Mouse (Mus musculus): ENCODE results near the gene Lrrc28.

The Lrrc28 gene

DNA sequence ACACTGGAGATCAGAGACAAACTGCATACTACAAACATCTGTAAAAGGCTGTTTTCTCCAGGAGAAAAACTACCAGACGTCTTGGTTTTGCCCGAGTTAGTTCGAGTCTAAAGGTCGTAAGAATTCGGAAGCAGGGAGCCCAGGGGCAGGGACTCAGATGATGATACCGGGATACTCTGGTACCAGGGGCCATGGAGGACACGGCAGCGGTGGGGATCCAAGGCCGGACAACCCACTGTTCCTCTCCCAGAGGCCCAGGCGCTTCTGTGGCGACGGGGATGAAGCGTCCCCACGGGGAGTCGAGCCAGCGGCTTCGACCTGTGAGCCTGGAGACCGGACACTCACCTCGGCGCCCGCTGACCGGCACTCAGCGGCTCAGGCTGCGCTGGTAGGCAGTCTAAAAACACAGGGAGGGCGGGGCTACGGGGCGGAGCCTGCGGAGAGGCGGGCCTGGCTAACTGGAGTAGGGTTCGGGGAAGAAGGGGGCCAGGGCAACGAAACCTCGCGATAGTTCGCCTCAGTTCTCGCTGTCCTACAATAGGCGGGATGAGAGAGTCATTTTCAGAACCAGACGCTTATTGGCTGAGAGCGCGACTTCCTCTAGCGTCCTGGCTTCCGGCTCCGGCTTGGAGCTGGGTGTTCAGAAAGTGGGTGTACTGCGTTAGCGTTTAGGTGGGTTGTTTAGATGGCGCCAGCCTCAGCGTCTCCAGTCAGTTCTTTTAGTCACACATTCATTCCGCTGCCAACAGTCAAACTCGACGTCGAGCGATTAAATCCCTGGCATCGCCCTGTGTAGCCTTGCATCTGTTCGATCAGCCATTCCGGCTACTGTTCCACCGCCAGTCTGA, at the start of gene Lrrc28:
Gene Lrrc28 (minus strand): TSS at position 436 of the 848 bp plus-strand sequence.
- DNase-seq (ENCODE audit: low spot score), result peak; percentile 94

DNA sequence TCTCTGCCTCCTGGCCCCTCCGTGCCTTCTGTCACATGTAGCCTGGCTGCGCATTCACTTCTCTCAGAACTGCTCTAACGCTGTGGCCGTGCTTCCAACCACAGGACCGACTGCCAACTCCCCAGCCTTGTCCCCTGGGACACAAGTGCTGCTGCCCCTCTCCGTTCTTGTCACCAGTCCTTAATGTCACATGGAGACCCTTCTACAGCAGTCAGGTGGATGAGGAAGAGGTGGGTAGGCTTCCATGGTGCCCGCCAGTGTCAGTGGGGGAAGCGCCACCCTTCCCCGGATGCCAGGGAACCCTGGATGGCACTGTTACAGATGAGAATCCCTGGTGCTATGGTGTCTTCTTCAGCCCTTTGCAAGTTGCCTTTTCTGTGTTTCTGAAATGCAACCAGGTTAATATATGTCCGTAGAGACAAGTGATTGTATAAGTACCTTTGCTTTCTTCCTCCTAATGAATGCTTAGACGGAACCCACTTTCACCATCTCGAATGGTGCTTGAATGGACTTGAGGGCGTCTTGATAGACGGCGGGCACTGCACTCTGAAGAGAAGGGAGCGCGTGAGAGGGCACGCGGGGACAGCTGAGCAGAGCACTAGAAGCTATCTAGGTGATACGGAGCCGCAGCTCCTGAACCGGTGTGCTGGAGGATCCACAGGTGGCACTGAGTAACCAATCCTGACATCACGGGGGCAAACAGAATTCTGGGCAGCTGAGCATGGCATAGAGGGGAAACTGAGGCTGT, 47.9 kb upstream of the Lrrc28 start:
- DNase-seq (ENCODE audit: low spot score), result no peak

GRCm38 (mm10) chr7:67692141-67692540, 47.1 kb upstream of the Lrrc28 start:
- DNase-seq (ENCODE audit: low spot score), result peak; percentile 37

- no peak for DNase-seq (ENCODE audit: low spot score)
These were observed 46.0 kb upstream of the Lrrc28 start for GRCm38 (mm10) chr7:67691036-67691435.

DNA sequence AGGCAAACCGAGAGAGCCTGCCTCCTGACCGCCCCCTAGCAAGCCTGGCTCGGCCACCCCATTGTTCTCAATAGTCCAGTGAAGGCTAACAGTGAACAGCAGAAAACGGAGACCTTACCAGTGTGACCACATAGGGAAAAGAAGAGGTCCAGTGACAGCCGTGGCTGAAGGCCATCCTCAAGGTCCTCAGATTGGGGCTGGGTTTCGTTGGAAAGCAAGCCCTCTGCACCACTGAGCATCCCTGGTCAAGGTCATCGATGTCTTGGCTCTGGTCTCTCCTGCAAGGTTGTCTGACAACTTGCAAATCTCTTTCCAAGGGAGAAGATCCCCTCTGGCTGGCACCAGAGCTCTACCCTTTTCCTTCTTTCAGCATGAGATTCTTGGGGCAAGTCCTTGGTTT, 44.7 kb upstream of the Lrrc28 start:
- DNase-seq (ENCODE audit: low spot score), result no peak

DNA sequence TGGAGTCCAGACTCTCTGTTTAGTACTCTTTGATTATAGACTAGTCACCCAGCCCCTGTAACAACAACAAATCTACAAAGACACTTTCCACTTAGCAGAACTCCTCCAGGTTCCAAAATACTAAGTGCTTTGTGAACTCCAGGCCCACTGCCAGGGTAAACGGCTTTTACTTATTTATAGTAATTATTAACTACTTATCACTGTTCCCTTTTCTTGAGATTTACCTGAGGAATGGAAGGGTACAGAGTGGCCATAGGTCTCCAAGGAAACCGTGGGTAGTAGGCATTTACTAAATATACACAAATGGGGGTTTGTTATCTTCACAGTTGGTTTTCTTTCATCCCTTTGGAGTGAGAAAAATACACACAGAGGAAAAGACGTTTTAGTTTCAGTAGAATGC, 43.2 kb upstream of the Lrrc28 start:
- DNase-seq (ENCODE audit: low spot score), result no peak

DNA sequence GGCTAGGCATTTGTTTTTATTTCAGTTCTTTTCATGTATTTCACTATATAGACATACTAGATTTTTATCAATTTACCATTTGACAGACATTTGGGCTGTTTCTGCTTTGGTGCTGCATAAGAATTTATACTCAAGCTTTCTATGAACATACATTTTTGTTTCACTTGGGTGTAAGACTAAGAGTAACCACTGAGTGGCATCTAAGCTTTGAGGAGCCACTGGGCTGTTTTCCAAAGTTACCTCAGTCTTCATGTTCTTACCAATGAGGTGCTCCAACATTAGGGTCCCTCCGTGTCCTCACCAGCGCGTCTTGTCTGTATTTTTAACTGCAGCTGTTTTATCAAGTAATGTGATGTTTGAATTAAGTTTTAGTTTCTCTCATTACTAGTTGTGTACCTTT, 41.5 kb upstream of the Lrrc28 start:
- no peak for DNase-seq (ENCODE audit: low spot score)

GRCm38 (mm10) chr7:67683006-67683405, 37.9 kb upstream of the Lrrc28 start:
- DNase-seq (ENCODE audit: low spot score), result no peak

GRCm38 (mm10) chr7:67681078-67681477, 36.0 kb upstream of the Lrrc28 start:
- no peak for DNase-seq (ENCODE audit: low spot score)

DNA sequence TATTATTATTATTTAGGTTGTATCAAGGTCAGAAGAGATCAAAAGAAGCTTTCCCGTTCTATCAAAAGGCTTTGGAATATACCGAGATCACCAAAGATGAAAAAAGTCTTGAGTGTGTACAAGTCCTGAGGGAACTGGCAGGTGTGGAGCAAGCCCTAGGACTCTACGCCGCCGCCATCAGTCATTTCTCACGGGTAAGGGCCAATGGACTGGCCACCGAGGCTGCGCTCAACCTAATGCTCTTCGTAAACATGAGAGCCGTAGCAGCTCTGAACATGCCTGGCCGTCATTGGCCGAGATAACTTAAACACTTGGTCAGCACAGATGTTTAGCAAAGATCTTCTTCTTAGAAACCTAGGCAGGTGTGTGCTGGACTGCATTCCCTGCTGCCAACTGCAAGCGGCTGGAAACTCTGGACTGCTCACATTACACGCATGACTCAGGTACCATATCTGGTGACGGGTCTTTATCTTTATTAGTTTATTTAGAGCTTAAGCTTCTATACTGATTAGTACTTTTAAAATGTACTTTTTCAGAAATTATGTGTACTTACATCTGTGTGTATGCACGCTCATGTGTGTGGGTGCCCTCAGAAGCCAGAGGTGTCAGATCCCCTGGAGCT, 33.9 kb upstream of the Lrrc28 start:
- DNase-seq (ENCODE audit: low spot score), result no peak

GRCm38 (mm10) chr7:67673656-67674055, 28.6 kb upstream of the Lrrc28 start:
- DNase-seq (ENCODE audit: low spot score), result no peak

DNA sequence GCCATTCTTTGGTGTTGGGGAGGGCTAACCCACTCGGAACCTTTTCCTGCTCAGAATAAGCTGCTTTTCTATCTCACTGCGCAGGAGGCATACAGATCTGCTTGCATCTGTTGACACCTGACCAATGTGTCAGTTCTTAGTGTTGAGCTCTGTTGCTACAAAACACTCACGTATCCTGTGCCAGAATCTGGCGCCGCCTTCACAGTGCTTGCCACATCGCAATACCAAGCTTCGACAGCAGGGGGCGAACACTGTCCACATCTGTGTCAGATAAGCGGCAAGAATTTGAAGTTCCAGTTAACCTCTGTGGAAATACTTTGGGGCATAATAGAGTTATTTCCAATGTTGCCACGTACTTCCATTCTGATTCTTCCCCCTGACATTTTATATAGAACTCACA, 27.6 kb upstream of the Lrrc28 start:
- peak; percentile 99 for DNase-seq (ENCODE audit: low spot score)

- no peak for DNase-seq (ENCODE audit: low spot score)
These were observed 25.9 kb upstream of the Lrrc28 start for GRCm38 (mm10) chr7:67670965-67671364.

GRCm38 (mm10) chr7:67663981-67664694, 19.1 kb upstream of the Lrrc28 start:
- DNase-seq (ENCODE audit: low spot score), result no peak

DNA sequence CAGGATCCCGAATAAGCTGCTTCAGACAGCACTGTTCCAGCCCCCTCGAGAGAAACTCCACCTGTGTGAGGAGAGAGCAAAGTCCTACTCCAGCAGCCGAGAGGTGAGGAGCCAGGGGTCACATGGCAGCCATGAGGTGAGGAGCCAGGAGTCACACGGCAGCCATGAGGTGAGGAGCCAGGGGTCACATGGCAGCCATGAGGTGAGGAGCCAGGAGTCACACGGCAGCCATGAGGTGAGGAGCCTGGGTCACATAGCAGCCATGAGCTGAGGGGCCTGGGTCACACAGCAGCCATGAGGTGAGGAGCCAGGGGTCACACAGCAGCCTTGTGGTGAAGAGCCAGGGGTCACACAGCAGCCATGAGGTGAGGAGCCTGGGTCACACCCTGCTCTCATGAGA, 17.4 kb upstream of the Lrrc28 start:
- DNase-seq (ENCODE audit: low spot score), result no peak

GRCm38 (mm10) chr7:67658110-67658509, 13.0 kb upstream of the Lrrc28 start:
- no peak for DNase-seq (ENCODE audit: low spot score)

GRCm38 (mm10) chr7:67655186-67655585, 10.1 kb upstream of the Lrrc28 start:
- no peak for DNase-seq (ENCODE audit: low spot score)

GRCm38 (mm10) chr7:67654668-67655067, 9.6 kb upstream of the Lrrc28 start:
- no peak for DNase-seq (ENCODE audit: low spot score)

- no peak for DNase-seq (ENCODE audit: low spot score)
These were observed 7.1 kb upstream of the Lrrc28 start for GRCm38 (mm10) chr7:67652211-67652610.

- DNase-seq (ENCODE audit: low spot score), result no peak
These were observed 3.3 kb upstream of the Lrrc28 start for GRCm38 (mm10) chr7:67648376-67648775.

DNA sequence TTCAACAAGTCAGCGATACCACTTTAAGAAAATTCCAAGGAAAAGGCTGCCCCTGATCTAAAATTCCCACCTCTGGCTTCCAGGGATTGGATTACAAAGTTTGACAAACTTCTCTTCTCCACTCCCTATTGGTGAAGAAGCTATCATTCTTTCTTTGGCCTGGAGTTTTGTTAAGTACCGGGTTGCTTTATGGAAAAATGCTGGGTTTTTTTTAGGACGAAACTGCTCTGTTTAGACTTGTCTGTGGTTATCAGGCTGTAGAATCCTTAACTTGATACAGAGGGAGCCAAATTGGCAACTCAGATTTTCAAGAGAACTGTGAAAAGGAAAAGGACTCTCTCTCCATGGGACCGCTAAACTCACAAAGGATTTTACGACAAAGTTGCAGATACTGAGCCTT, 2.2 kb upstream of the Lrrc28 start, which contains the start of gene Ttc23:
Gene Ttc23 (plus strand): TSS at position 134 of the 400 bp plus-strand sequence.
- no peak for DNase-seq (ENCODE audit: low spot score)

- DNase-seq (ENCODE audit: low spot score), result no peak
These were observed 1.1 kb upstream of the Lrrc28 start for GRCm38 (mm10) chr7:67646131-67646530.

Data from ovary, postnatal 14 days (tissue).